Mouse (Mus musculus) natural killer cell, adult 2 months (primary cell): ENCODE measurements around the gene Prkaca.
"Not testable (repeated sequence)": the region's sequence is repeated elsewhere in the genome, so short reads cannot be mapped to it uniquely, and the experiment has no call there.

Experiments
- DNase-seq, 2 experiments: peaks; one replicate each; pipeline ENCODE4 v3.0.0; 2022; ENCODE audit warnings: low spot score in 2 of 2

Gene Prkaca

GRCm38 (mm10) chr8:84002957-84003611 is 30.3 kb downstream of the Prkaca start:
- no peak for DNase-seq

- no peak for DNase-seq
Observed at GRCm38 (mm10) chr8:84003612-84004246, 30.9 kb downstream of the Prkaca start.

- peak; percentile 91 to 96 for DNase-seq
Observed at GRCm38 (mm10) chr8:84004533-84005201, 31.9 kb downstream of the Prkaca start.

- DNase-seq = not testable (repeated sequence)
Observed at GRCm38 (mm10) chr8:84005502-84005901, 32.7 kb downstream of the Prkaca start.

GRCm38 (mm10) chr8:84008362-84008761 is 35.6 kb downstream of the Prkaca start:
- DNase-seq = no peak

GRCm38 (mm10) chr8:84009876-84010275 is 37.1 kb downstream of the Prkaca start:
- DNase-seq = peak; percentile 72 to 82

- DNase-seq = peak; percentile 50 to 61
Observed at GRCm38 (mm10) chr8:84010625-84011611, 38.1 kb downstream of the Prkaca start.

- DNase-seq = peak; percentile 45 to 46
Observed at GRCm38 (mm10) chr8:84011705-84012498, 39.1 kb downstream of the Prkaca start, which contains the start of gene 2210011C24Rik. 2210011C24Rik (minus strand) TSS chr8:84012171.

- peak; percentile 56 to 74 for DNase-seq
Observed at GRCm38 (mm10) chr8:84012499-84013165, 39.8 kb downstream of the Prkaca start.

GRCm38 (mm10) chr8:84015833-84016232 is 43.0 kb downstream of the Prkaca start:
- no peak for DNase-seq

- no peak for DNase-seq
Observed at GRCm38 (mm10) chr8:84019738-84020137, 46.9 kb downstream of the Prkaca start.

GRCm38 (mm10) chr8:84021096-84021495 is 48.3 kb downstream of the Prkaca start, which contains the start of gene Palm3:
Palm3 (plus strand) TSS chr8:84021471.
- DNase-seq = no peak

GRCm38 (mm10) chr8:84021569-84021968 is 48.8 kb downstream of the Prkaca start:
- no peak for DNase-seq

GRCm38 (mm10) chr8:84023085-84023484 is 50.3 kb downstream of the Prkaca start:
- no peak for DNase-seq

GRCm38 (mm10) chr8:84023631-84024030 is 50.8 kb downstream of the Prkaca start:
- DNase-seq = no peak

GRCm38 (mm10) chr8:84024171-84024570 is 51.4 kb downstream of the Prkaca start:
- DNase-seq = peak; percentile 43 to 56

- DNase-seq = no peak
Observed at GRCm38 (mm10) chr8:84025863-84026262, 53.1 kb downstream of the Prkaca start.

GRCm38 (mm10) chr8:84027449-84027848 is 54.7 kb downstream of the Prkaca start:
- DNase-seq = peak in 1 of 2 experiments; percentile 34

GRCm38 (mm10) chr8:84029272-84029671 is 56.5 kb downstream of the Prkaca start:
- no peak for DNase-seq

- DNase-seq = no peak
Observed at GRCm38 (mm10) chr8:84032777-84033176, 60.0 kb downstream of the Prkaca start.
